Mouse (Mus musculus) A20 (cell line): ENCODE measurements around the gene Letm1.
A peak's percentile ranks its signal among the peaks of the same experiment; 100 is the strongest.

Source experiments
- DNase-seq: peaks from one replicate; pipeline ENCODE4 v3.0.0-alpha.2; 2011; ENCODE audit warnings: low read depth, low spot score

The Letm1 gene

DNA sequence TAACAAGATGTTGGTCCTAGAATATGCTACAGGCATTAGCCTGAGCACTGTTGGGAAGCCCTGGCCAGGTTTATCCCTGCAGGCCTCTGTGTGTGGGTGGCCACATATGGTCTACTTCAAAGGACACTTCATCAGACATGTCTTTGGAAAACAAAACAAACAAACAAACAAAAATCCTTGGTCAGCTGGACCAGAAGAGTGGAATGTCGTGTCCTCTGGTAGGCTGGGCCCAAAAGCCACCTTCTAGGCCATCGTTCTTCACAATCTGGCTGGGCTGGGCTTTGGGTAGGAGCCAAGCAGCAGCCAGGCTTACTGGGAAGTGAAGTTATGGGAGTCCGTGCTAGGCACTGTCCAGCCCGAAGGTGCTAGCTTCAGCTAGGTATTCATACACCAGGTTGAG is 75.5 kb downstream of the Letm1 start:
- no peak for DNase-seq

GRCm38 (mm10) chr5:33706350-33706629 is 76.3 kb downstream of the Letm1 start:
- no peak for DNase-seq

DNA sequence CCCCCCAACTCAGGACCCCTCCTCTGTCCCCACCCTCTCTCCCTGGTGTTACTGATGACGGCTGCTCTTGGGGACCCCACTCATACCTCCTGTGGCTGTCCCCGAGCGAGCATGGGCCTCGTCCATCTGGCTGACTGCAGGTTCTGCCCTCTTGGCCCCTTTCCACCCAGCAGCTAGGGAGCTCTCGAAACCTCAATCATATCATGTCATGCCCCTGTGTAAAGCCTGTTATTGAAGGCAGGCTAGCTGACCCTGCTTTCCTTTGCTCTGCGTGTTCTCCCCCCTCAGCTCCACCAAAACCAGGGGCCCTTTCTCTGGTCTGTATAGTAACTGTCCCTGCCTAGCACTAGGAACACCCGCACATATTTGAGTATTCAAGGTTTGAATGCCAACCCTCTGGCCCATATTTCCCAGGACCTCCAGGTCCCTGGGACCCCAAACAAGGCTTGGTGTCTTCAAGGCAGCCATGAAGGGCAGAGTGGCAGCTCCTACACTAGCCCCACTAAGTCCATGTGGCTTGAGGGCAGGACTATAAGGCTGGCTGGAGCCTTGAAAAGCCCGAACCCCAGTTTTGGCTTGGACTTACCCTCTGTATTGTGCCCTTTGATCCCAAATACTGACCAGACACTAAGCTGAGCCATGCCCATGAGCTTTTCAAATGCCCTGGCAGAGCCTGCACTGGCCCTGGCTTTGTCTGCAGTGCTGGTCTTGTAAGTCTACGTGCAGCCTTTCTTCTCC is 76.8 kb downstream of the Letm1 start:
- no peak for DNase-seq

- DNase-seq: no peak
These were observed 77.5 kb downstream of the Letm1 start for GRCm38 (mm10) chr5:33704945-33705611.

- no peak for DNase-seq
These were observed 78.6 kb downstream of the Letm1 start for GRCm38 (mm10) chr5:33703999-33704398.

GRCm38 (mm10) chr5:33701832-33702231 is 80.8 kb downstream of the Letm1 start:
- DNase-seq: no peak

GRCm38 (mm10) chr5:33700010-33700409 is 82.6 kb downstream of the Letm1 start:
- no peak for DNase-seq

DNA sequence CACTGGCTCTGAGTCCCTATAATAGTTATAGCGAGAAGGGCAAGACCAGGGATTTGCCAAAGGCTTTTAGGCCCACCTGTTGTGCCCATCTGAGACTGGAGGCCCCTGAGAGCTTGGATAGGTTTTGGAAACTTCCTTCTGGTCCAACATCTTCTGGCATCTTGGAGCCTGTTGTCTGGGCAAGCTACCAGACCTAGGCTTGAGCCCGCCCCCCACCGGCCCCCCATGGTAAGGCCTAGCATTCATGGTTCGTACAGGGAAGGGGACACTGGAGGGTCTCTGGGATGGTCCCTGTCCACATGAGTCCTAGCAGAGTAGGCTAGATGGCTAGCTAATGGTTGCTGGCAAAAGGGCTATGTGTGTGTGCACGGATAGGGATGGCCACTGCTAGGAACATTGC is 83.9 kb downstream of the Letm1 start:
- DNase-seq: no peak

DNA sequence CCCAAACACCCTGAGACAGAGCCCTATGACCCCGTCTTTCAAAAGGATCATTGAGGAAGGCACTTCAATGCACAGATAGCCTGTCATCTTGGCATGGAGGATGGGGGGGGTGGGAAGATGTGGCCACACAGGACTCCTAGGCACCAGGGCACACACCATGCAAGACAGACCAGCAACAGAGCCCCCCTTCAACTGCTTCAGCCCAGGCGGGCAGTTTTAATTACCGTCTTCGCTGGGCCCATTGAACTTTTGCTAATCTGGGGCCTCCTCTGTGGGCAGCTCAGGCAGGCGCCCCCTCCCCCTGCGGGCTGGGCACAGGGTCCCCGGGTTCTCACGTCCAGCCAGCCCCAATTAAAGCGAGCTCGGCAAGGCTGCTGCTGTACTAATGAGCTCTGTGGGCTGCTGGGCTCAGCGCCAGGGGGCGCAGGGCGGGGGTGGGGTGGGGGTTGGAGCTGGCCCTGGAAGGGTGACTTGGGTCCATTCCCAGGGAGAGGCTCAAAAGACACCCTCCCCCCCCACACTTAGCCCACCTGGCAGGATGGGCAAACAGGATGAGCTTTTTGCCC is 84.6 kb downstream of the Letm1 start:
- no peak for DNase-seq

- no peak for DNase-seq
These were observed 85.1 kb downstream of the Letm1 start for GRCm38 (mm10) chr5:33697534-33697933.

GRCm38 (mm10) chr5:33696430-33696829 is 86.2 kb downstream of the Letm1 start:
- no peak for DNase-seq

DNA sequence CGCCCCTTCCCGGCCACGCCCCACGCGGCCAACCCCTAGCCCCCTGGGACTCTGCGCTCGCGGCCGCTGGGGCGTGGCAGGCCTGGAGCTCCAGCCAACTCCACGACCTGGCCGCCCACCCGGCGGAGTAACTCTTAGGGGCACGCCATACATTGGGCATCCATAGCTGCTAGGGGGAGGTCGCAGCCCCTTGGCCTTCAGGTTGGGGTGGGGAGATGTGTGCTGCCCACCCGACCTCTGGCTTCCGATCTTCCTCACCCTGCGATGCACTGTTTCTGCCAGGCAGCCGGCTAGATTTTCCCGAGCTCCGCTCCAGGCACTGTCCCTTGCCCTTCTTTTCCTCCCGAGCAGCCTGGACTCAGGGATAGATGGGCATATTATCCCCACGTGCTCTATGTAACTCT is 86.9 kb downstream of the Letm1 start:
- peak; percentile 69 for DNase-seq

- DNase-seq: peak; percentile 81
These were observed 87.5 kb downstream of the Letm1 start for GRCm38 (mm10) chr5:33694848-33695717.

DNA sequence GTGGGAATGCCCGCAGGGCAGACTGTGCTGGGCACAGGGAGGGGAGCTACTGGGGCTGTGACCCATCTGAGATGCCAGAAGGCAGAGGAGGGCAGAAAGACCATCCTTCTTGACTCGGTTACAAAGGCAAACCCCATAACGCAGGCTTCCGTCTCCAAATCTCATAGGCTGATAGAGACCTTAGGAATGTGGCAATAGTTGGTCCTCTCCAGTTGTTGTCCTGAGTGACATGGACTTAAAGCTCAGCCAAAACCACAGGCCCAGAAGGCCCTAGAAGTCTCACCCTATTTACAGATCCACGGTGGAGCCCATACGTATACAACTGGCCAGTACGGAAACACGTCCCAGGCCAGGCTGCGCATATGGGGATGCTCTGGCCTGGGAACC is 88.2 kb downstream of the Letm1 start:
- peak; percentile 15 for DNase-seq

- no peak for DNase-seq
These were observed 90.2 kb downstream of the Letm1 start for GRCm38 (mm10) chr5:33692393-33692792.

GRCm38 (mm10) chr5:33689852-33690645 is 92.6 kb downstream of the Letm1 start:
- DNase-seq: no peak
